Mouse (Mus musculus) heart, embryonic 14.5 days (tissue): Measurements from ENCODE around the gene Strip1. TPM values are rescaled to one million over a fixed set of nuclear protein-coding genes. Genes with fewer than 3 reads are reported as not detected.

Source experiments
- ATAC-seq: fragments of 200-750 bp; cut with Nextera tagmentation; 2 replicates; pipeline ENCODE4 v1.8.0; 2017; ENCODE audit warnings: low read depth, moderate TSS enrichment; ENCODE audit not compliant: insufficient number of reproducible peaks, insufficient read depth, low FRiP score
- H3K27ac ChIP-seq, 2 experiments: fragments of 200-500 bp in 1 of 2; fragments of 300-500 bp in 1 of 2; sonication (generic) in 1 of 2; replicated peaks in 1 of 2; 2 replicates each; pipeline ENCODE4 v1.5.1; 2012 to 2014; ENCODE audit warnings: low read depth in 2 of 2, low read length in 2 of 2, control low read depth in 1 of 2, mild to moderate bottlenecking in 1 of 2, mixed read lengths in 1 of 2; ENCODE audit not compliant: control insufficient read depth in 1 of 2, insufficient read depth in 1 of 2
- H3K27me3 ChIP-seq: fragments of 300-500 bp; sonication (generic); 2 replicates; pipeline ENCODE4 v1.6.1; 2014; ENCODE audit warnings: mild to moderate bottlenecking, low read length, control low read depth; ENCODE audit not compliant: control insufficient read depth, insufficient read depth
- H3K36me3 ChIP-seq: fragments of 300-500 bp; sonication (generic); 2 replicates; pipeline ENCODE4 v1.6.1; 2014; ENCODE audit warnings: mild to moderate bottlenecking, control low read depth, low read length, mixed read lengths; ENCODE audit not compliant: control insufficient read depth, insufficient read depth
- H3K4me1 ChIP-seq, 2 experiments: fragments of 200-500 bp in 1 of 2; fragments of 300-500 bp in 1 of 2; sonication (generic) in 1 of 2; 2 replicates each; pipeline ENCODE4 v1.6.1; 2012 to 2014; ENCODE audit warnings: low read length in 2 of 2, control low read depth in 1 of 2, mixed read lengths in 1 of 2; ENCODE audit not compliant: control insufficient read depth in 2 of 2, insufficient read depth in 2 of 2
- H3K4me2 ChIP-seq: fragments of 300-500 bp; sonication (generic); 2 replicates; pipeline ENCODE4 v1.6.1; 2014; ENCODE audit warnings: mild to moderate bottlenecking, low read length
- H3K4me3 ChIP-seq, 2 experiments: fragments of 200-500 bp in 1 of 2; fragments of 300-500 bp in 1 of 2; sonication (generic) in 1 of 2; 2 replicates each; pipeline ENCODE4 v1.5.1; 2012 to 2014; ENCODE audit warnings: low read length in 2 of 2, mild to moderate bottlenecking in 2 of 2, control low read depth in 1 of 2, low read depth in 1 of 2, moderate library complexity in 1 of 2; ENCODE audit not compliant: control insufficient read depth in 1 of 2, insufficient read depth in 1 of 2
- H3K9ac ChIP-seq: fragments of 300-500 bp; sonication (generic); 2 replicates; pipeline ENCODE4 v1.6.1; 2014; ENCODE audit warnings: mild to moderate bottlenecking, low read length
- H3K9me3 ChIP-seq: fragments of 300-500 bp; sonication (generic); 2 replicates; pipeline ENCODE4 v1.6.1; 2016; ENCODE audit warnings: low read length, control low read depth; ENCODE audit not compliant: control insufficient read depth
- WGBS: fragments of 180-500 bp; shearing (Covaris S2); extraction: QIAGEN DNeasy Blood & Tissue Kit; methylation state at CpG from one replicate; pipeline ENCODE4 v1.1.7; 2014; 5-methylcytosine and 5-hydroxymethylcytosine counted together
- polyA plus RNA-seq: library from polyadenylated mRNA; unstranded; fragments of >200 nt; fragmentation: Nextera tagmentation; extraction: Ambion mirVana; gene quantifications from 2 replicates; pipeline ENCODE4 v1.2.1, GENCODE M21; 2014

Gene Strip1
- polyA plus RNA-seq, 1 experiment from 2014 or later, result 40.3 TPM

DNA sequence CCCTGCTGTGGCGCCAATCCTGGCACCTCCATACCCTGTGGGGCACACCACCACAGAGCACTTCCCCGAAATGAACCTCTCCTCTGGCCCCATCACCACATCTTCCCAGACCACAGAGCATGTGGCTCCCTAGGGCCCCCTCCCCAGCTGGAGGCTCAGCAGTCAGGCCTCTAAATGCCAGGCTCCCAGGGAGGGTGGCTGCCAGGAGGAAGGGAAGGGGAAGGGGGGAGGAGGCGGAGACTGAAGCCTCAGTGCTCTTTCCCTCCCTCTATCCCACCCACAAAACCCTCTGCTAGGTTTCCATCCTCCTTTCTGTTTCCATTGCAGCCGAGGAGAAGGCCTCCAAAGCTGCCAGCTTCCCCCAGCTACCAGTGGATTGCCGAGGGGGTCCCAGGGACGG lies 31.4 kb downstream of the Strip1 start:
- Histone ChIP-seq H3K9me3 (no peaks in the 10 kb centered on the region), H3K4me2 (no peak overlapping the region), H3K4me3 (no peak overlapping the region), H3K4me1 (peaks cover 4 to 13% of the 10 kb centered on the region in 2 experiments; a peak in 3 of 4 replicates), H3K36me3 (no peaks in the 10 kb centered on the region), H3K27me3 (peaks cover 78% of the 10 kb centered on the region), H3K9ac (no peak overlapping the region), H3K27ac (no peak overlapping the region)
- 46% methylated on average over 6 of the region's 6 CpGs for WGBS
- no peak for ATAC-seq

DNA sequence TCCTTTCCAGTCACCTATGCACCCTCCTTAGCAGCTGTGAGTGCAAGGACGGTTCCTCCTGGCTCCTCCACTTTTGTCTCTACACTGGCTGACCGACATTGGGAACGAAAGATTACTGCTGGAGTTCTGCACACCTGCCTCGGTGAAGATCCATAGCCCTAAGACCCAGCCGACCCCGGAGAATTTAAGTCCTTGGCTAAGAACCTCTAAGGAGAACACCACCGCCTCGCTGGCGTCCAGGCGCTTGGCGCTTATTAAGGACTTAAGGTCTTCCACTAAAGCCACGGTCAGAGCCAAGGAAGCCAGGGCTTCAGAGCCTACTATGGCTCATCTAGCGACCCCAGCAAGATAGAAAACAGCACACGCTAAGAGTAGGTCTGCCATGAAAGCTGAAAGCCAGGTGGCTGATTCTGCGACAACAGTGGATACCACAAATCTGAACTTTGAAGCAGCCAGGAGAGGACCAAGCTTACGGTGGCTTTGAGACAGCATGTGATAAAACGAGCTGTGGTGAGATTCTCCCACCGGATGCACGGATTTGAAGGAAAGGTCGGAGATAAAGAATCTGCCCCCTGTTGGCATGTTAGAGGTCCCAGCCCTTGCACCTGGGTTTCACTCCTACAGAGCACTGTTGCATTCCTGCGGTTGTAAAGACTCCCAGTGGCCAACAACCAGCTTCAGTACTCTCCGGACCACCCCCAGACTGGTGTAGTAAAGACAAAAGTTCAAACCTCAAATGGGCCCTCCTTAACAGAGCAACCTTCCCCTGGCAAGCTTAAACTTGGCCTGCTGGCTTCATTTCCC lies 33.7 kb downstream of the Strip1 start:
- Histone ChIP-seq H3K9ac (no peak overlapping the region), H3K4me2 (no peak overlapping the region), H3K9me3 (no peaks in the 10 kb centered on the region), H3K27ac (no peak overlapping the region), H3K36me3 (no peaks in the 10 kb centered on the region), H3K4me1 (peaks cover 4 to 19% of the 10 kb centered on the region in 2 experiments; a peak in 3 of 4 replicates), H3K4me3 (no peak overlapping the region), H3K27me3 (peaks cover 91% of the 10 kb centered on the region)
- 9% methylated on average over 22 of the region's 22 CpGs for WGBS
- 0 out of 2 replicates have a peak, but pooled peaks have one; percentile 7 for ATAC-seq

DNA sequence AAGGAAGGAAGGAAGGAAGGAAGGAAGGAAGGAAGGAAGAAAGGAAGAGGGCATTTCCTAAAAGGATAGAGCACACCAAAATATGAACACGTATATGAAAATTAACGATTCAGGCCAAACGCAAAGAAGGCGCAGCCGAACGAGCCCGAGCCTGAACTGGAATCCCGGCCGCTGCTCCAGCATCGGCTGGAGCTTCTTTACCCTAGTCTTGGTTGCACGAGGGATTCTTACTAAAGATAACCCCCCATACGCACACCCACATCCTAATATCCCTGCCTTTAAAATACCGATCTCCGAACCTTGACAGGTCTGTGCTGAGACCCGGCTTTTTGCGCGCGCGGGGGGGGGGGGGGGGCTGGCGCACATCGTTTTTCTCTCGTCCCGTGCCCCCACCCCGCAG lies 34.4 kb downstream of the Strip1 start:
- no peak overlapping the region for H3K27ac ChIP-seq
- no peak overlapping the region for H3K9ac ChIP-seq
- no peak overlapping the region for H3K4me2 ChIP-seq
- peaks cover 4 to 19% of the 10 kb centered on the region in 2 experiments; a peak in 3 of 4 replicates for H3K4me1 ChIP-seq
- H3K9me3 ChIP-seq, result no peaks in the 10 kb centered on the region
- ATAC-seq, result no peak
- no peaks in the 10 kb centered on the region for H3K36me3 ChIP-seq
- 2% methylated on average over 21 of the region's 24 CpGs for WGBS
- H3K27me3 ChIP-seq, result peaks cover 96% of the 10 kb centered on the region
- no peak overlapping the region for H3K4me3 ChIP-seq

DNA sequence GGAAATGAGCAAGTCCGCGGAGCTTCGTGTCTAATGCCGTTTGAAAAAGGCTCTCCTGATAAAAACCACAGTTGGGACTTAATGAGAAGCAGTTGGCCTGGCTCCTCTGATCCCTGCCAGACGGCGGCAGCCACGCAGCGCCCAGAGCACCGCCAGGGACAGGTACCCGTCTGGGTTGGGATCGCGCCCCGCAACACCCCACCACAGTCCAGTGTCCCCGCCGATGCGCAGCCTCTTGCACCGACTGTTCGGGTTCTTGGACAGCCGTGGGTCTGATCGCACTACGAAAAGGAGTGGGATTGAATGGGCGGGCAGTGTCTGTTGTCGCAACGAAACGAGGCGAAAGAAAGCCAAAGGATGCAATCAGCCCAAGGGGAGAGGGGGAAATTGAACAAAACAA lies 34.9 kb downstream of the Strip1 start:
- 2% methylated on average over 26 of the region's 26 CpGs for WGBS
- H3K4me2 ChIP-seq, result 0 out of 2 replicates have a peak overlapping the region, but pooled peaks have one; percentile 20
- no peak overlapping the region for H3K9ac ChIP-seq
- no peak overlapping the region for H3K27ac ChIP-seq
- ATAC-seq, result no peak
- H3K36me3 ChIP-seq, result no peaks in the 10 kb centered on the region
- H3K4me3 ChIP-seq, result no peak overlapping the region
- H3K9me3 ChIP-seq, result no peaks in the 10 kb centered on the region
- peaks cover 4 to 19% of the 10 kb centered on the region in 2 experiments; a peak in 3 of 4 replicates for H3K4me1 ChIP-seq
- H3K27me3 ChIP-seq, result peaks cover 96% of the 10 kb centered on the region

DNA sequence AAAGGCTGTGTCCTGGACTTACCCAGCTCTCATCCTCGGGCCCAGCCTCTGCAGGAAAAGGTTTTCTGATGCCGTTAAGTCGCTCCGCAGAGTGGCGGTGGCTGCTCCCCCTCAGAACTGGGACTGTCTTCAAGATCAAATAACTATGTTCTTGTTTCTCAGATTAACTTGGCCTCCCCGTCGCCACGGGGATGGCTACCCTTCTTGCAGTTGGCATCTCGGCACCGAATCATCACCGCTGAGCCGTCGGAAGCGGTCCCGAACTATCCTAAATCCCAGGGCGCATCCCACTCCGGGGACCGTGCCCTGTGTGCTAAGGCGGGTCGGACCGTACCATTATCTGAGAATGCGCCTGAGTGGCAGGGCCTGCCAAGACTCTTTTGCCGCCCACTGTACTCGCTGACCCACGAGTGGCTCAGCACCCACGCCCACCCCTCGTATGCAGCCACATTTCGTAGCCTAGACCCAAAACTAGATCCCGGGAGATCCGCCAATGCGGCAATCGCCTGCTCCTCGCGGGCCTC lies 35.5 kb downstream of the Strip1 start:
- ATAC-seq, result no peak
- Histone ChIP-seq H3K9me3 (no peaks in the 10 kb centered on the region), H3K4me1 (peaks cover 4 to 19% of the 10 kb centered on the region in 2 experiments; a peak in 3 of 4 replicates), H3K9ac (no peak overlapping the region), H3K4me3 (peak overlapping the region in 1 of 2 experiments; percentile 43; a peak in 2 of 4 replicates), H3K27me3 (peaks cover 96% of the 10 kb centered on the region), H3K27ac (no peak overlapping the region), H3K4me2 (peak overlapping the region; percentile 74), H3K36me3 (no peaks in the 10 kb centered on the region)
- WGBS, result 1% methylated on average over 34 of the region's 34 CpGs

DNA sequence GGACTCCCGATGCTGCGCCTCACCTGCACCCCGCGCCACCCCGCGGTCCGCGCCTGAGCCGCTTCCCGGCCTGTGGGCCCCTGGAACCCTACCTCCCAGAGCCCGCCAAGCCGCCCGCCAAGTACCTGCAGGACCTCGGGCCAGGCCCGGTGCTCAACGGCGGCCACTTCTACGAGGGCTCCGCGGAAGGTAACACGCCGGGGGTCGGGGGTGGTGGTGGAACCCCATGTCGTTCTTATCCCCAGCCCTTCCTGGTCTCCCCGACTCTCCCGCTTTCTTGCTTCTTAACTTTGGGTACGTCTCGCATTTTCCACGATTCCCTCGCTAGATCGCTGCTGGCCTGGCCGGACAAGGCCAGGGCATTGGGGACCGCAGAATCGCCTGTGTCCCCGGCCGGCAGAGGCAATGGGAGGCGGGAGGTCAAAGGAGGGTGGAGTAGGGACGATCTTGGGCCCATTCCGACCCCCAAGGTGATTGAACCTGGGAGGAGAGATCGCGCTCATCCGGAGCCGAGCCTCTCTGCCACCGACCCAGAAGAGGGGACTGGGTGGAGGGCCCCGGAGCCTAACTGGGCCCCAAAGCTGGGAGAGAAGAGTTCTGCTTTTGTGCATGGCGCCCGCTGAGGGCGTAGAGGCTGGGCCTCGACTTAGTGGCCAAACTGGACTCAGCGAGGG lies 36.1 kb downstream of the Strip1 start:
- peak overlapping the region; percentile 74 for H3K4me2 ChIP-seq
- no peaks in the 10 kb centered on the region for H3K9me3 ChIP-seq
- peak overlapping the region; percentile 20 to 43 for H3K4me3 ChIP-seq
- ATAC-seq, result no peak
- H3K9ac ChIP-seq, result peak overlapping the region; percentile 36; the same call in 1 of the 2 replicates
- WGBS, result under 1% methylated on average over 50 of the region's 50 CpGs
- H3K27ac ChIP-seq, result no peak overlapping the region
- peaks cover 4 to 19% of the 10 kb centered on the region in 2 experiments; a peak in 3 of 4 replicates for H3K4me1 ChIP-seq
- peaks cover 95% of the 10 kb centered on the region for H3K27me3 ChIP-seq
- no peaks in the 10 kb centered on the region for H3K36me3 ChIP-seq

DNA sequence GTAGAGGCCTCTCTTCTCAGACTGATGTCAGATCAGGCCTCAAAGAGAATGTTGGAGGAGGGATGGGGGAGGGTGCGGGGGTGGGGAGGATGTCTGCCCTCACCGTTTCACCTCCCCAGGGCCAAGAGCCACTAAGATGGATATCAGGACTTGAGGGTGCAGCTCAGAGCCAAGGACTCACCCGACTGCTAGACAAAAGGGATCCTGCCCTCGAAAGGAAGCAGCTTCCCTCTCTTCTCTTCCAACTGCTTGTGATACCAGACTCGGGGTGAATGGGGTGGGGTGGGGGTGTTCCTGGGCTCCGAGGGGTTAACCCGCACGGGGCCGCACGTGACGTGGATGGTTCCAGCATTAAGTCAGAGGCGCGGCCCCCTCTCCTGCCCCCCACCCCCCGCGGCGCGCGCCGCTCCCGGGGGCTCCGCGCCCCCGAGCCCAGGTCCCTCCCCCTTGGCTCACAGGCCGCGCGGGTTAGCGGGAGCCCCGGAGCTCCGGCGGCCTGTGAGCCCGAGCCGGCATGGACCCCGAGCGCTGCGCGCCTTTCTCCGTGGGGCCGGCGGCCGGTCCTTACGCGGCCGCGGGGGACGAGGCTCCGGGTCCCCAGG lies 36.7 kb downstream of the Strip1 start, which contains the start of gene Alx3:
Alx3 (plus strand) TSS at position 370 of the 602 bp plus-strand sequence.
- ATAC-seq, result no peak

More for the DNA sequence above, 36.7 kb downstream of the Strip1 start, which contains the start of gene Alx3:
- H3K9ac ChIP-seq, result peak within 1 kb of the TSS; percentile 36; the same call in 1 of the 2 replicates
- WGBS, result 1% methylated on average over 43 of the region's 46 CpGs
- peak within 1 kb of the TSS; percentile 74 for H3K4me2 ChIP-seq
- no peaks in the 10 kb centered on the region for H3K9me3 ChIP-seq
- peaks cover 93% of the 10 kb centered on the region for H3K27me3 ChIP-seq
- peak within 1 kb of the TSS; percentile 20 to 43 for H3K4me3 ChIP-seq
- H3K36me3 ChIP-seq, result no peaks in the 10 kb centered on the region
- no peak within 1 kb of the TSS for H3K27ac ChIP-seq
- H3K4me1 ChIP-seq, result peaks cover 4 to 19% of the 10 kb centered on the region in 2 experiments; a peak in 3 of 4 replicates
